Mouse (Mus musculus) mature B cell (primary cell): ENCODE measurements around the gene Dnajb4.
"Not testable (repeated sequence)": the region's sequence is repeated elsewhere in the genome, so short reads cannot be mapped to it uniquely, and the experiment has no call there.

ENCODE experiments used
- in situ Hi-C: fragments of 300-500 bp; cut with MboI; formaldehyde crosslinking; loops from 2 replicates; pipeline ENCODE4 v1.14.3; 2019

Dnajb4 gene

GRCm38 (mm10) chr3:152147085-152147831, 62.8 kb downstream of the Dnajb4 start:
- in situ Hi-C loops, result no loop called here

DNA sequence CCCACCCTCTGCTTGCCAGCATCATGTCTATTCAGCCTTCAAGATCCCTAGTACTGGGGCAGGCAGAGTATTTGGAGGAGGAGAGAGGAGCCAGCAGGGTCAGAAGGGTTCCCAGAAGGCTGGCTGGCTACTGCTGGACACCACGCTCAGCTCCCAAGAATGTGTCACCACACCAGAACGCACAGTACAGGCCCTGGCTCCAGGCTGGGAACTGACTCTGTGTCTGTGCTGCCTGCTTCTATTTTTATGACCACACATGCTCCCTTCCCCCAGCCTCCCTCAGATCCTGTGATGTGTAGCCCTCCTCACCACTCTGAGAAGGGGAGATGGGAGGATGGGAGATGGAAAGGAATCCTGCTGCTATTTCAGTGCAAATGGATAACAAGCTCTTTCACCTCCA, 64.9 kb downstream of the Dnajb4 start:
- in situ Hi-C loops, result no loop called here

- in situ Hi-C loops, result no loop called here
Measured at GRCm38 (mm10) chr3:152142989-152143695, 67.0 kb downstream of the Dnajb4 start.

DNA sequence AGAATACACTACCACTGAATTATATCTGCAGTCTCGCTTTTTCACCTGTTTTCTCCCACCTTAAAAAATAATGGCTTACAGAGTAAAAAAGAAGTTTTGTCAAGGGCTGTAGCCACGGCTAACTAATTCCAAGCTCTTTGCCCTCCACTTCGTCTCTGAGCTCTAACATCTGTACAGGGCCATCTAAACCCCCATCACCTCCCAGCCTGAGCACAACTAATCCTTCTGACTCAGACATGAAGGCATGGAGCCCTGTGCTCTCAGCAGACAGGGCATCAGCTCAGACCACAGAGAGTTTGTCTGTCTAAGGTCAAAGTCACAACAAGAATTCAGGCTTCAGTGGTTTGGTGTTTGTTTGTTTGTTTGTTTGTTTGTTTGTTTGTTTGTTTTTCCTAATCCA, 68.0 kb downstream of the Dnajb4 start:
- in situ Hi-C loops, result no loop called here

- in situ Hi-C loops, result not testable (repeated sequence)
Measured at GRCm38 (mm10) chr3:152139308-152139707, 70.8 kb downstream of the Dnajb4 start.

GRCm38 (mm10) chr3:152136106-152136505, 74.0 kb downstream of the Dnajb4 start:
- in situ Hi-C loops, result not testable (repeated sequence)

GRCm38 (mm10) chr3:152133621-152134020, 76.5 kb downstream of the Dnajb4 start:
- in situ Hi-C loops, result no loop called here

DNA sequence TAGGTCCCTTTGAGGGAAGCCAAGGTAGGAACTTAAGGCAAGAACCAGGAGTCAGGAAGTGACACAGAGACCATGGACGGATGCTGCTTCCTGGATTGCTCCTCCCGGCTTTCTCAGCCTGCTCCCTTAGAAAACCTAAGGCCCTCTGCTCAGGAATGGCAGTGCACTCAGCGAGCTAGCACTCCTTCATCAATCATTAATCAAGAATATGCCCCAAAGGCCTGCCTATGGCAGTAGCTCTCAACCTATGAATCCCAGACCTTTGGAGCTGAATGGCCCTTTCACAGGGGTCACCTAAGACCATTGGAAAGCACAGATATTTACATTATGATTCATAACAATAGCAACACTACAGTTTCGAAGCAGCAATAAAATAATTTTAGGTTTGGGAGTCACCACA, 79.1 kb downstream of the Dnajb4 start:
- in situ Hi-C loops, result no loop called here

DNA sequence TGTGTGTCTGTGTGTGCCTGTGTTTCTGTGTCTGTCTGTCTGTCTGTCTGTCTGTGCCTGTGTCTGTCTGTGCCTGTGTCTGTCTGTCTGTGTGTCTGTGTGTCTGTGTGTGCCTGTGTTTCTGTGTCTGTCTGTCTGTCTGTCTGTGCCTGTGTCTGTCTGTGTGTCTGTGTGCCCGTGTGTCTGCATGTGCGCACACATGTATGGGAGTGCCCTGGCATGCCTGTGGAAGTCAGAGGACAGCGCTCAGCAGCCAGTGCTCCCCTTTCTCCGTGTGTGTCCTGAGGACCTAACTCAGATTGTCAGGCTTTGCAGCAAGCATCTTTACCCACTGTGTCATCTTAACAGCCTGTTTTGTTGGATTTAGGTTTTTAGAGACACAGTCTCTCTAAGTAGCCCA, 80.7 kb downstream of the Dnajb4 start:
- in situ Hi-C loops, result not testable (repeated sequence)

GRCm38 (mm10) chr3:152128631-152129030, 81.5 kb downstream of the Dnajb4 start:
- in situ Hi-C loops, result no loop called here
